Mouse (Mus musculus) cerebellum, postnatal 25 days (tissue): ENCODE data around the gene Sf3b3.

Experiments
- DNase-seq, 2 experiments: peaks; one replicate each; pipeline ENCODE4 v3.0.0; 2021; ENCODE audit warnings: mixed read lengths in 2 of 2

Sf3b3 gene

GRCm38 (mm10) chr8:110847171-110847549 lies 573 bp upstream of the Sf3b3 start:
- DNase-seq = no peak

- DNase-seq = no peak
These were observed 674 bp downstream of the Sf3b3 start for GRCm38 (mm10) chr8:110845821-110846404.

- DNase-seq = no peak
These were observed 1.6 kb downstream of the Sf3b3 start for GRCm38 (mm10) chr8:110844941-110845340.

- DNase-seq = no peak
These were observed 3.4 kb downstream of the Sf3b3 start for GRCm38 (mm10) chr8:110843207-110843606.

- DNase-seq = no peak
These were observed 4.5 kb downstream of the Sf3b3 start for GRCm38 (mm10) chr8:110842012-110842574.

GRCm38 (mm10) chr8:110831956-110832355 lies 14.6 kb downstream of the Sf3b3 start:
- no peak for DNase-seq

GRCm38 (mm10) chr8:110828511-110828910 lies 18.1 kb downstream of the Sf3b3 start:
- DNase-seq = no peak

- no peak for DNase-seq
These were observed 21.7 kb downstream of the Sf3b3 start for GRCm38 (mm10) chr8:110824861-110825260.

- DNase-seq = no peak
These were observed 24.6 kb downstream of the Sf3b3 start for GRCm38 (mm10) chr8:110821960-110822359.

- DNase-seq = no peak
These were observed 26.3 kb downstream of the Sf3b3 start for GRCm38 (mm10) chr8:110820257-110820656.

GRCm38 (mm10) chr8:110818593-110818992 lies 28.0 kb downstream of the Sf3b3 start:
- DNase-seq = no peak

- DNase-seq = no peak
These were observed 29.6 kb downstream of the Sf3b3 start for GRCm38 (mm10) chr8:110816990-110817389.

GRCm38 (mm10) chr8:110815308-110815707 lies 31.3 kb downstream of the Sf3b3 start:
- DNase-seq = no peak

GRCm38 (mm10) chr8:110813081-110813812 lies 33.3 kb downstream of the Sf3b3 start:
- no peak for DNase-seq

- no peak for DNase-seq
These were observed 34.1 kb downstream of the Sf3b3 start for GRCm38 (mm10) chr8:110812349-110813080.

GRCm38 (mm10) chr8:110811793-110812192 lies 34.8 kb downstream of the Sf3b3 start:
- DNase-seq = no peak

- no peak for DNase-seq
These were observed 35.5 kb downstream of the Sf3b3 start for GRCm38 (mm10) chr8:110811116-110811515.

GRCm38 (mm10) chr8:110810481-110811065 lies 36.0 kb downstream of the Sf3b3 start:
- DNase-seq = no peak

- DNase-seq = no peak
These were observed 36.8 kb downstream of the Sf3b3 start for GRCm38 (mm10) chr8:110809831-110810230.

- DNase-seq = no peak
These were observed 37.8 kb downstream of the Sf3b3 start for GRCm38 (mm10) chr8:110808495-110809472.

- no peak for DNase-seq
These were observed 40.4 kb downstream of the Sf3b3 start for GRCm38 (mm10) chr8:110806146-110806545.

GRCm38 (mm10) chr8:110805669-110806068 lies 40.9 kb downstream of the Sf3b3 start, which contains the start of gene Il34:
Gene Il34 (minus strand): TSS chr8:110805924.
- DNase-seq = no peak
